Mouse (Mus musculus) CH12.LX (cell line): ENCODE data around the gene Car8. TPM values are rescaled to one million over a fixed set of nuclear protein-coding genes. Genes with fewer than 3 reads are reported as not detected.

Experiments used
- DNase-seq: peaks from one replicate; pipeline ENCODE4 v3.0.0-alpha.2; 2013; ENCODE audit errors: extremely low read depth
- H3K27ac ChIP-seq: 2 replicates; pipeline ENCODE4 v1.5.1; 2012; ENCODE audit warnings: low read depth, mild to moderate bottlenecking, control low read depth, moderate library complexity; ENCODE audit not compliant: insufficient read depth
- H3K27me3 ChIP-seq: replicated peaks from 2 replicates; pipeline ENCODE3; 2012; ENCODE audit warnings: inconsistent platforms
- H3K36me3 ChIP-seq, 2 experiments: replicated peaks in 1 of 2; 2 replicates each; pipeline versions ENCODE3 to v1.6.1; 2012; ENCODE audit warnings: inconsistent platforms in 1 of 2, low read length in 1 of 2, mild to moderate bottlenecking in 1 of 2, mixed read lengths in 1 of 2, moderate library complexity in 1 of 2; ENCODE audit not compliant: control insufficient read depth in 1 of 2, insufficient read depth in 1 of 2
- H3K4me1 ChIP-seq, 2 experiments: 2 replicates each; pipeline ENCODE4 v1.6.1; 2012; ENCODE audit warnings: inconsistent platforms in 1 of 2, moderate library complexity in 1 of 2; ENCODE audit not compliant: insufficient read depth in 2 of 2, control insufficient read depth in 1 of 2
- H3K4me2 ChIP-seq: 2 replicates; pipeline ENCODE4 v1.6.1; 2012; ENCODE audit warnings: low read depth, mild to moderate bottlenecking, control low read depth; ENCODE audit not compliant: poor library complexity, insufficient read depth, severe bottlenecking
- H3K4me3 ChIP-seq, 3 experiments: fragments of 150-350 bp in 1 of 3; sonication (generic) in 1 of 3; replicated peaks in 1 of 3; 2 replicates each; pipeline versions ENCODE3 to v1.5.1; 2011 to 2012; ENCODE audit warnings: low read depth in 2 of 3, low read length in 2 of 3, mild to moderate bottlenecking in 2 of 3, moderate library complexity in 2 of 3, control low read depth in 1 of 3, improper control_type of control experiment in 1 of 3, inconsistent platforms in 1 of 3, mixed read lengths in 1 of 3; ENCODE audit not compliant: poor library complexity in 1 of 3
- H3K79me2 ChIP-seq: replicated peaks from 2 replicates; pipeline ENCODE4 v1.6.1; 2012; ENCODE audit warnings: mild to moderate bottlenecking, moderate library complexity; ENCODE audit not compliant: control insufficient read depth, poor library complexity, insufficient read depth, severe bottlenecking; ENCODE audit errors: extremely low read depth
- H3K9ac ChIP-seq: 2 replicates; pipeline ENCODE4 v1.6.1; 2012; ENCODE audit warnings: low read depth, mild to moderate bottlenecking, control low read depth, moderate library complexity; ENCODE audit not compliant: insufficient read depth
- H3K9me3 ChIP-seq: replicated peaks from 2 replicates; pipeline ENCODE3; 2012; ENCODE audit warnings: low read length, inconsistent platforms, mixed read lengths
- BHLHE40 ChIP-seq: IDR thresholded peaks from 2 replicates; pipeline ENCODE4 v1.6.1; 2011; ENCODE audit warnings: mild to moderate bottlenecking, low read depth, low read length, improper control_type of control experiment
- CTCF ChIP-seq, 2 experiments: IDR thresholded peaks in 1 of 2; conservative IDR thresholded peaks in 1 of 2; 2 replicates each; pipeline ENCODE4 v1.5.1; 2011 to 2012; ENCODE audit warnings: low read depth in 2 of 2, low read length in 2 of 2, improper control_type of control experiment in 1 of 2, inconsistent platforms in 1 of 2, mild to moderate bottlenecking in 1 of 2, moderate library complexity in 1 of 2
- E2F4 ChIP-seq: IDR thresholded peaks from 2 replicates; pipeline ENCODE4 v1.6.1; 2011; ENCODE audit warnings: low read depth, low read length, improper control_type of control experiment; ENCODE audit not compliant: insufficient replicate concordance
- ELF1 ChIP-seq: IDR thresholded peaks from 2 replicates; pipeline ENCODE4 v1.6.1; 2014; ENCODE audit warnings: low read depth, mild to moderate bottlenecking, inconsistent platforms, low read length, improper control_type of control experiment
- EP300 ChIP-seq: IDR thresholded peaks from 2 replicates; pipeline ENCODE4 v1.6.1; 2011; ENCODE audit warnings: low read length, improper control_type of control experiment
- ETS1 ChIP-seq: conservative IDR thresholded peaks from 2 replicates; pipeline ENCODE4 v1.6.1; 2012; ENCODE audit warnings: low read depth, mild to moderate bottlenecking, inconsistent platforms, low read length, improper control_type of control experiment, moderate library complexity
- JUN ChIP-seq: IDR thresholded peaks from 2 replicates; pipeline ENCODE4 v1.6.1; 2011; ENCODE audit warnings: low read depth, mild to moderate bottlenecking, low read length, improper control_type of control experiment, moderate library complexity; ENCODE audit not compliant: insufficient read depth
- JUND ChIP-seq: conservative IDR thresholded peaks from 2 replicates; pipeline ENCODE4 v1.6.1; 2011; ENCODE audit warnings: low read depth, low read length, improper control_type of control experiment
- KAT2A ChIP-seq: IDR thresholded peaks from 2 replicates; pipeline ENCODE4 v1.6.1; 2012; ENCODE audit warnings: low read length, improper control_type of control experiment, inconsistent platforms; ENCODE audit not compliant: insufficient replicate concordance
- MAX ChIP-seq: IDR thresholded peaks from 2 replicates; pipeline ENCODE4 v1.6.1; 2011; ENCODE audit warnings: low read length, improper control_type of control experiment
- MAZ ChIP-seq: IDR thresholded peaks from 2 replicates; pipeline ENCODE4 v1.6.1; 2012; ENCODE audit warnings: low read depth, mild to moderate bottlenecking, inconsistent platforms, low read length, improper control_type of control experiment, moderate library complexity
- MEF2A ChIP-seq: IDR thresholded peaks from 2 replicates; pipeline ENCODE4 v1.6.1; 2014; ENCODE audit warnings: low read depth, mild to moderate bottlenecking, inconsistent platforms, low read length, improper control_type of control experiment, borderline replicate concordance
- MYC ChIP-seq: IDR thresholded peaks from 2 replicates; pipeline ENCODE4 v1.6.1; 2011; ENCODE audit warnings: low read depth, mild to moderate bottlenecking, improper control_type of control experiment, low read length
- NRF1 ChIP-seq: IDR thresholded peaks from 2 replicates; pipeline ENCODE4 v1.6.1; 2014; ENCODE audit warnings: low read depth, mild to moderate bottlenecking, inconsistent platforms, low read length, improper control_type of control experiment, moderate library complexity
- PAX5 ChIP-seq: IDR thresholded peaks from 2 replicates; pipeline ENCODE4 v1.6.1; 2012; ENCODE audit warnings: low read length, inconsistent platforms, mixed read lengths
- POLR2A ChIP-seq: IDR thresholded peaks from 2 replicates; pipeline ENCODE4 v1.6.1; 2011; ENCODE audit warnings: low read depth, mild to moderate bottlenecking, improper control_type of control experiment, low read length
- POLR2AphosphoS2 ChIP-seq: IDR thresholded peaks from 2 replicates; pipeline ENCODE4 v1.6.1; 2011; ENCODE audit warnings: low read depth, low read length, improper control_type of control experiment
- RAD21 ChIP-seq: IDR thresholded peaks from 2 replicates; pipeline ENCODE4 v1.6.1; 2011; ENCODE audit warnings: low read depth, mild to moderate bottlenecking, low read length, improper control_type of control experiment, moderate library complexity
- SMC3 ChIP-seq: IDR thresholded peaks from 2 replicates; pipeline ENCODE4 v1.6.1; 2011; ENCODE audit warnings: low read depth, low read length, improper control_type of control experiment
- TBP ChIP-seq: conservative IDR thresholded peaks from 2 replicates; pipeline ENCODE4 v1.6.1; 2011; ENCODE audit warnings: low read depth, low read length, improper control_type of control experiment
- USF2 ChIP-seq: conservative IDR thresholded peaks from 2 replicates; pipeline ENCODE4 v1.6.1; 2011; ENCODE audit warnings: low read depth, low read length, improper control_type of control experiment
- ZC3H11A ChIP-seq: IDR thresholded peaks from 2 replicates; pipeline ENCODE4 v1.6.1; 2012; ENCODE audit warnings: low read depth, mild to moderate bottlenecking, inconsistent platforms, low read length, improper control_type of control experiment
- ZKSCAN1 ChIP-seq: IDR thresholded peaks from 2 replicates; pipeline ENCODE4 v1.6.1; 2012; ENCODE audit warnings: low read depth, inconsistent platforms, low read length, improper control_type of control experiment, borderline replicate concordance
- ZMIZ1 ChIP-seq: IDR thresholded peaks from 2 replicates; pipeline ENCODE4 v1.6.1; 2012; ENCODE audit warnings: low read depth, mild to moderate bottlenecking, inconsistent platforms, low read length, improper control_type of control experiment
- ZNF384 ChIP-seq: IDR thresholded peaks from 2 replicates; pipeline ENCODE4 v1.6.1; 2012; ENCODE audit warnings: low read depth, low read length, improper control_type of control experiment, inconsistent platforms
- dilution Hi-C: fragments of 300-500 bp; cut with MboI; formaldehyde crosslinking; loops from 2 replicates; pipeline ENCODE4 v1.14.3; 2020; ENCODE audit warnings: low sequenced_read_pairs; ENCODE audit not compliant: extremely low pct_unique_long_range_greater_than_20kb, extremely low pct_ligation_motif_present
- in situ Hi-C: fragments of 300-500 bp; cut with MboI; formaldehyde crosslinking; loops from 3 replicates; pipeline ENCODE4 v1.14.3; 2019; ENCODE audit warnings: low sequenced_read_pairs, low pct_ligation_motif_present, low pct_unique_long_range_greater_than_20kb, mixed read lengths
- polyA plus RNA-seq: library from polyadenylated mRNA; unstranded; fragments of >175 nt; gene quantifications from 2 replicates; pipeline ENCODE4 v1.2.1, GENCODE M21; 2012; ENCODE audit warnings: low read depth; ENCODE audit not compliant: insufficient read length
- total RNA-seq, 2 experiments: library from RNA; depleted of rRNA; stranded (reverse); fragments of 300-350 nt in 1 of 2; fragments of >200 nt in 1 of 2; gene quantifications; 2 replicates each; pipeline ENCODE4 v1.2.3; 2012 to 2014

Car8 gene
- total and polyA plus RNA-seq, 3 experiments, result not detected

DNA sequence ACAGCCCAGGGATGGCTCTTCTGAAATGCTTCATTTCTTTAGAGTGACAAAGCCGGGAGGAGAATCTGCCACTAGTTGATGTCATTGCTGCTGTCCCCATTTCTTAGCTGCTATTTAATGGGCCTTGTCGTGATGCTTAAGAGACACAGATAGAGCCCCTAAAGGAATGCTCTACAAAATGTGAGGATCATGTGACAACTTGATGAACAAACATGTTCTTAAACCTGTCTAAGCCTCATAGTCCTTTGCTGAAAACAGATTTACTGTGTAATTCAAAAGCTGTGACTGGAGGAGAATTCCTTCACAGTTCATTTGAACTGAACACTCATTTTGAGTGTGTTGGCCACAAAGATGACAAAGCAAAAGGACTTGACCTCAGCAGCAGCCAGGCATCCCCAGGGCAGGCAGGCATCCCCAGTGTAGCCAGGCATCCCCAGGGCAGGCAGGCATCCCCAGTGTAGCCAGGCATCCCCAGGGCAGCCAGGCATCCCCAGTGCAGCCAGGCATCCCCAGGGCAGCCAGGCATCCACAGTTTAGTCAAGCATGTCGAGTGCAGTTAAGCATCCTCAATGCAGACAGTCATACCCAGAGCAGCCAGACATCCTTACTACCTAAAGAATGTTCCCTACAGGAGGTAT lies 9.1 kb downstream of the Car8 start:
- H3K4me3 ChIP-seq, result no peak overlapping the region
- DNase-seq, result no peak
- peaks cover 5 to 7% of the 10 kb centered on the region in 2 experiments for H3K4me1 ChIP-seq
- H3K79me2 ChIP-seq, result no peaks in the 10 kb centered on the region
- H3K36me3 ChIP-seq, result no peaks in the 10 kb centered on the region
- no peaks in the 10 kb centered on the region for H3K27me3 ChIP-seq
- TF ChIP-seq CTCF (conservative IDR thresholded peaks at IDR 0.05 in 1 of 2, IDR thresholded peaks at IDR 0.05 in 1 of 2; ENCODE audit: low read depth in 2 of 2, low read length in 2 of 2), result no peak
- no peak for TF ChIP-seq ZMIZ1
- TF ChIP-seq MAZ, result no peak
- no peak for TF ChIP-seq ZC3H11A
- TF ChIP-seq SMC3, result no peak
- no peak for TF ChIP-seq EP300
- no peak for TF ChIP-seq JUN
- TF ChIP-seq POLR2AphosphoS2, result no peak
- TF ChIP-seq NRF1, result no peak
- no peak overlapping the region for H3K4me2 ChIP-seq
- dilution Hi-C loops, result no loop called here
- in situ Hi-C loops, result no loop called here
- H3K9me3 ChIP-seq, result no peaks in the 10 kb centered on the region
- no peak overlapping the region for H3K27ac ChIP-seq
- no peak overlapping the region for H3K9ac ChIP-seq

DNA sequence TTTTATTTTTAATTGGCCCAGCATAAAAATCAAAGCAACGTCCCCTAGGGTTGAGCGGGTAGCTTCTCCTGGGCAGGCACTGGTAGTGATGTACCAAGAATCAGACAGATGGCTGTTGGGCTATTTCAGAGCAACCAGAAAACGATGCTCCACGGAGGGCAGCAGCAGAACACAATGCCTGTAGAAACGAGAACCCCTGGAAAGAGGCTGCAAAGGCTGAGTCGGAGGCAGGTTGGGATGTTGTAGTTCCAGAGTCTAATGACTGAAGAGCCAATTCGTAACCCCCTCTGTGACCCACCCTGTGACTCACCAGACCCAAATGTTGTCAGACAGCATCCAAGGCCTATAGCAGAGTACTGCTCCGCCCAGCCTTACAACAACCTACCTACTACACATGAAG lies 19.9 kb downstream of the Car8 start:
- H3K9ac ChIP-seq, result no peak overlapping the region
- in situ Hi-C loops (no loop called here), dilution Hi-C loops (no loop called here)
- no peak overlapping the region for H3K4me3 ChIP-seq
- H3K36me3 ChIP-seq, result no peaks in the 10 kb centered on the region
- no peak overlapping the region for H3K27ac ChIP-seq
- no peaks in the 10 kb centered on the region for H3K4me1 ChIP-seq
- no peaks in the 10 kb centered on the region for H3K27me3 ChIP-seq
- H3K79me2 ChIP-seq, result no peaks in the 10 kb centered on the region
- TF ChIP-seq ZC3H11A, result no peak
- no peak for TF ChIP-seq ZKSCAN1
- no peak for TF ChIP-seq MYC
- TF ChIP-seq RAD21, result no peak
- TF ChIP-seq POLR2A, result no peak
- no peak for TF ChIP-seq SMC3
- no peak for TF ChIP-seq MAX
- no peak for TF ChIP-seq BHLHE40
- TF ChIP-seq ZNF384, result no peak
- TF ChIP-seq E2F4, result no peak
- TF ChIP-seq ELF1, result no peak
- TF ChIP-seq ETS1, result no peak
- no peak for TF ChIP-seq PAX5
- no peak for TF ChIP-seq USF2
- TF ChIP-seq JUND, result no peak
- TF ChIP-seq JUN, result no peak
- no peak for TF ChIP-seq MAZ
- no peak for TF ChIP-seq KAT2A
- TF ChIP-seq MEF2A, result no peak
- no peak for TF ChIP-seq TBP
- no peak for DNase-seq
- H3K4me2 ChIP-seq, result no peak overlapping the region
- no peaks in the 10 kb centered on the region for H3K9me3 ChIP-seq
